Mouse (Mus musculus) embryonic facial prominence, embryonic 12.5 days (tissue): ENCODE measurements around the gene Gpatch1. TPM values are rescaled to one million over a fixed set of nuclear protein-coding genes. Genes with fewer than 3 reads are reported as not detected.

Experiments used
- ATAC-seq: fragments of 200-750 bp; cut with Nextera tagmentation; 2 replicates; pipeline ENCODE4 v1.8.0; 2017; ENCODE audit not compliant: insufficient number of reproducible peaks, insufficient read depth, low FRiP score, low TSS enrichment
- H3K27ac ChIP-seq: fragments of 300-500 bp; sonication (generic); 2 replicates; pipeline ENCODE4 v1.5.1; 2016; ENCODE audit warnings: mild to moderate bottlenecking
- H3K27me3 ChIP-seq: fragments of 300-500 bp; sonication (generic); 2 replicates; pipeline ENCODE4 v1.6.1; 2016; ENCODE audit warnings: mild to moderate bottlenecking, moderate library complexity
- H3K36me3 ChIP-seq: fragments of 300-500 bp; sonication (generic); 2 replicates; pipeline ENCODE4 v1.6.1; 2016; ENCODE audit warnings: mild to moderate bottlenecking
- H3K4me1 ChIP-seq: fragments of 300-500 bp; sonication (generic); 2 replicates; pipeline ENCODE4 v1.6.1; 2016
- H3K4me2 ChIP-seq: fragments of 300-500 bp; sonication (generic); replicated peaks from 2 replicates; pipeline ENCODE4 v1.6.1; 2016; ENCODE audit warnings: mild to moderate bottlenecking, moderate library complexity
- H3K4me3 ChIP-seq: fragments of 300-500 bp; sonication (generic); 2 replicates; pipeline ENCODE4 v1.5.1; 2016; ENCODE audit warnings: mild to moderate bottlenecking
- H3K9ac ChIP-seq: fragments of 300-500 bp; sonication (generic); 2 replicates; pipeline ENCODE4 v1.6.1; 2016; ENCODE audit warnings: mild to moderate bottlenecking, moderate library complexity
- H3K9me3 ChIP-seq: fragments of 300-500 bp; sonication (generic); 2 replicates; pipeline ENCODE4 v1.6.1; 2016; ENCODE audit warnings: mild to moderate bottlenecking, moderate library complexity
- WGBS: fragments of 180-500 bp; shearing (Covaris S2); methylation state at CpG from one replicate; pipeline ENCODE4 v1.1.7; 2016; 5-methylcytosine and 5-hydroxymethylcytosine counted together
- polyA plus RNA-seq: library from polyadenylated mRNA; unstranded; fragments of >200 nt; fragmentation: Nextera tagmentation; extraction: Ambion mirVana; gene quantifications from 2 replicates; pipeline ENCODE4 v1.2.1, GENCODE M21; 2016

The Gpatch1 gene
- polyA plus RNA-seq, 1 experiment from 2014 or later: 19.6 TPM

GRCm38 (mm10) chr7:35347918-35348700 is 29.9 kb upstream of the Gpatch1 start:
- no peak overlapping the region for H3K4me2 ChIP-seq
- WGBS: 72% methylated on average over 17 of the region's 18 CpGs

GRCm38 (mm10) chr7:35344785-35345330 is 26.6 kb upstream of the Gpatch1 start:
- Histone ChIP-seq H3K4me3 (no peak overlapping the region), H3K4me1 (no peaks in the 10 kb centered on the region), H3K36me3 (no peaks in the 10 kb centered on the region), H3K27ac (no peak overlapping the region), H3K9ac (no peak overlapping the region), H3K27me3 (no peaks in the 10 kb centered on the region), H3K4me2 (no peak overlapping the region), H3K9me3 (no peaks in the 10 kb centered on the region)
- ATAC-seq: no peak
- WGBS: 98% methylated on average over 5 of the region's 5 CpGs

More at GRCm38 (mm10) chr7:35347918-35348700, 29.9 kb upstream of the Gpatch1 start:
- H3K4me1 ChIP-seq: no peaks in the 10 kb centered on the region
- no peak overlapping the region for H3K9ac ChIP-seq
- no peaks in the 10 kb centered on the region for H3K27me3 ChIP-seq
- H3K27ac ChIP-seq: no peak overlapping the region
- no peaks in the 10 kb centered on the region for H3K9me3 ChIP-seq
- no peaks in the 10 kb centered on the region for H3K36me3 ChIP-seq
- ATAC-seq: no peak
- H3K4me3 ChIP-seq: no peak overlapping the region

GRCm38 (mm10) chr7:35342498-35342897 is 24.3 kb upstream of the Gpatch1 start:
- no peak for ATAC-seq

GRCm38 (mm10) chr7:35341282-35341681 is 23.0 kb upstream of the Gpatch1 start:
- WGBS: 83% methylated on average over 6 of the region's 6 CpGs
- no peak for ATAC-seq

More at GRCm38 (mm10) chr7:35342498-35342897, 24.3 kb upstream of the Gpatch1 start:
- no peaks in the 10 kb centered on the region for H3K9me3 ChIP-seq
- no peak overlapping the region for H3K4me2 ChIP-seq
- H3K27ac ChIP-seq: no peak overlapping the region
- no peaks in the 10 kb centered on the region for H3K36me3 ChIP-seq
- no peak overlapping the region for H3K4me3 ChIP-seq
- no peaks in the 10 kb centered on the region for H3K27me3 ChIP-seq
- H3K4me1 ChIP-seq: no peaks in the 10 kb centered on the region
- no peak overlapping the region for H3K9ac ChIP-seq
- 71% methylated on average over 4 of the region's 4 CpGs for WGBS

GRCm38 (mm10) chr7:35340196-35340595 is 22.0 kb upstream of the Gpatch1 start:
- Histone ChIP-seq H3K27me3 (peaks cover 18% of the 10 kb centered on the region), H3K4me1 (peaks cover 2% of the 10 kb centered on the region), H3K4me2 (no peak overlapping the region), H3K27ac (0 out of 2 replicates have a peak overlapping the region, but pooled peaks have one; percentile 11), H3K9me3 (no peaks in the 10 kb centered on the region), H3K4me3 (no peak overlapping the region), H3K9ac (no peak overlapping the region), H3K36me3 (no peaks in the 10 kb centered on the region)
- ATAC-seq: no peak
- WGBS: 21% methylated on average over 5 of the region's 5 CpGs

More at GRCm38 (mm10) chr7:35341282-35341681, 23.0 kb upstream of the Gpatch1 start:
- Histone ChIP-seq H3K4me1 (no peaks in the 10 kb centered on the region), H3K36me3 (no peaks in the 10 kb centered on the region), H3K4me3 (no peak overlapping the region), H3K9me3 (no peaks in the 10 kb centered on the region), H3K9ac (no peak overlapping the region), H3K4me2 (no peak overlapping the region), H3K27ac (no peak overlapping the region), H3K27me3 (peaks cover 8% of the 10 kb centered on the region)

GRCm38 (mm10) chr7:35334527-35335452 is 16.6 kb upstream of the Gpatch1 start:
- Histone ChIP-seq H3K9me3 (no peaks in the 10 kb centered on the region), H3K4me3 (peak overlapping the region; percentile 56), H3K36me3 (no peaks in the 10 kb centered on the region), H3K9ac (peak overlapping the region; percentile 56), H3K4me2 (peak overlapping the region; percentile 97), H3K27me3 (peaks cover 39% of the 10 kb centered on the region), H3K4me1 (peaks cover 11% of the 10 kb centered on the region), H3K27ac (no peak overlapping the region)
- ATAC-seq: no peak; the same call in 1 of the 2 replicates
- whole genome bisulfite sequencing: under 1% methylated on average over 51 of the region's 51 CpGs

GRCm38 (mm10) chr7:35333692-35334526 is 15.7 kb upstream of the Gpatch1 start, which contains the start of gene Rhpn2:
Gene Rhpn2 (plus strand): TSS chr7:35334170.
- H3K36me3 ChIP-seq: no peaks in the 10 kb centered on the region
- peaks cover 11% of the 10 kb centered on the region for H3K4me1 ChIP-seq
- no peaks in the 10 kb centered on the region for H3K9me3 ChIP-seq
- H3K4me3 ChIP-seq: peak within 1 kb of the TSS; percentile 56
- H3K9ac ChIP-seq: peak within 1 kb of the TSS; percentile 56
- H3K4me2 ChIP-seq: peak within 1 kb of the TSS; percentile 97
- H3K27ac ChIP-seq: no peak within 1 kb of the TSS
- H3K27me3 ChIP-seq: peaks cover 39% of the 10 kb centered on the region
- WGBS: under 1% methylated on average over 49 of the region's 52 CpGs
- ATAC-seq: peak; percentile 97

GRCm38 (mm10) chr7:35333231-35333651 is 15.0 kb upstream of the Gpatch1 start:
- Histone ChIP-seq H3K4me3 (peak overlapping the region; percentile 56), H3K9ac (peak overlapping the region; percentile 15; the same call in 1 of the 2 replicates), H3K27me3 (peaks cover 39% of the 10 kb centered on the region), H3K4me1 (peaks cover 11% of the 10 kb centered on the region), H3K36me3 (no peaks in the 10 kb centered on the region), H3K27ac (no peak overlapping the region), H3K9me3 (no peaks in the 10 kb centered on the region), H3K4me2 (peak overlapping the region; percentile 97)
- WGBS: under 1% methylated on average over 19 of the region's 19 CpGs
- peak; percentile 5; the same call in 1 of the 2 replicates for ATAC-seq

GRCm38 (mm10) chr7:35331590-35331989 is 13.3 kb upstream of the Gpatch1 start:
- Histone ChIP-seq H3K27me3 (peaks cover 34% of the 10 kb centered on the region), H3K4me2 (no peak overlapping the region), H3K9ac (no peak overlapping the region), H3K4me3 (no peak overlapping the region), H3K4me1 (peaks cover 11% of the 10 kb centered on the region), H3K9me3 (no peaks in the 10 kb centered on the region), H3K27ac (no peak overlapping the region), H3K36me3 (no peaks in the 10 kb centered on the region)
- no peak for ATAC-seq
- 54% methylated on average over 3 of the region's 3 CpGs for WGBS

- Histone ChIP-seq H3K9ac (no peak overlapping the region), H3K4me1 (peaks cover 6% of the 10 kb centered on the region), H3K27ac (no peak overlapping the region), H3K27me3 (no peaks in the 10 kb centered on the region), H3K4me2 (peak overlapping the region; percentile 24), H3K4me3 (no peak overlapping the region), H3K9me3 (no peaks in the 10 kb centered on the region), H3K36me3 (no peaks in the 10 kb centered on the region)
- WGBS: 3% methylated on average over 11 of the region's 13 CpGs
- ATAC-seq: no peak
Measured at GRCm38 (mm10) chr7:35322732-35323420, 4.6 kb upstream of the Gpatch1 start.
